Mouse (Mus musculus) liver, embryonic 16.5 days (tissue): ENCODE results near the gene Tal1. TPM values are rescaled to one million over a fixed set of nuclear protein-coding genes. Genes with fewer than 3 reads are reported as not detected.
A peak's percentile ranks its signal among the peaks of the same experiment; 100 is the strongest.

Source experiments
- ATAC-seq: fragments of 200-750 bp; cut with Nextera tagmentation; 2 replicates; pipeline ENCODE4 v1.8.0; 2017; ENCODE audit warnings: low read depth, mild to moderate bottlenecking, moderate number of reproducible peaks, moderate library complexity
- H3K27ac ChIP-seq: fragments of 300-500 bp; sonication (generic); 2 replicates; pipeline ENCODE4 v1.5.1; 2014; ENCODE audit warnings: mild to moderate bottlenecking, low read length
- H3K27me3 ChIP-seq: fragments of 300-500 bp; sonication (generic); 2 replicates; pipeline ENCODE4 v1.6.1; 2014; ENCODE audit warnings: low read depth, low read length, mixed read lengths; ENCODE audit not compliant: control insufficient read depth, insufficient read depth
- H3K36me3 ChIP-seq: fragments of 300-500 bp; sonication (generic); 2 replicates; pipeline ENCODE4 v1.6.1; 2014; ENCODE audit warnings: mild to moderate bottlenecking; ENCODE audit not compliant: control insufficient read depth, insufficient read depth
- H3K4me1 ChIP-seq: fragments of 300-500 bp; sonication (generic); 2 replicates; pipeline ENCODE4 v1.6.1; 2014; ENCODE audit warnings: low read depth, low read length, mixed read lengths; ENCODE audit not compliant: control insufficient read depth
- H3K4me2 ChIP-seq: fragments of 300-500 bp; sonication (generic); 2 replicates; pipeline ENCODE4 v1.6.1; 2014; ENCODE audit warnings: low read depth, low read length, mixed read lengths
- H3K4me3 ChIP-seq: fragments of 300-500 bp; sonication (generic); 2 replicates; pipeline ENCODE4 v1.5.1; 2014; ENCODE audit warnings: low read depth, mild to moderate bottlenecking, low read length
- H3K9ac ChIP-seq: fragments of 300-500 bp; sonication (generic); 2 replicates; pipeline ENCODE4 v1.6.1; 2014; ENCODE audit warnings: low read depth, low read length
- H3K9me3 ChIP-seq: fragments of 300-500 bp; sonication (generic); replicated peaks from 2 replicates; pipeline ENCODE4 v1.6.1; 2016; ENCODE audit warnings: low read length; ENCODE audit not compliant: control insufficient read depth
- WGBS: fragments of 180-500 bp; shearing (Covaris S2); extraction: QIAGEN DNeasy Blood & Tissue Kit; methylation state at CpG from one replicate; pipeline ENCODE4 v1.1.7; 2014; ENCODE audit not compliant: insufficient replicate concordance; 5-methylcytosine and 5-hydroxymethylcytosine counted together
- polyA plus RNA-seq: library from polyadenylated mRNA; unstranded; fragments of >200 nt; fragmentation: Nextera tagmentation; extraction: Ambion mirVana; gene quantifications from 2 replicates; pipeline ENCODE4 v1.2.1, GENCODE M21; 2015

Gene Tal1
- polyA plus RNA-seq, 1 experiment from 2014 or later = 17.8 TPM

GRCm38 (mm10) chr4:115079821-115080349, 23.7 kb downstream of the Tal1 start:
- Histone ChIP-seq H3K36me3 (no peaks in the 10 kb centered on the region), H3K27ac (no peak overlapping the region), H3K9ac (no peak overlapping the region), H3K9me3 (no peaks in the 10 kb centered on the region), H3K4me3 (no peak overlapping the region), H3K27me3 (no peaks in the 10 kb centered on the region), H3K4me1 (peaks cover 3% of the 10 kb centered on the region; the same call in 1 of the 2 replicates), H3K4me2 (no peak overlapping the region)
- no peak for ATAC-seq
- WGBS = 51% methylated on average over 5 of the region's 5 CpGs

- peaks cover 2% of the 10 kb centered on the region; the same call in 1 of the 2 replicates for H3K27me3 ChIP-seq
- no peak for ATAC-seq
- no peaks in the 10 kb centered on the region for H3K9me3 ChIP-seq
- H3K4me2 ChIP-seq = no peak overlapping the region
- no peak overlapping the region for H3K27ac ChIP-seq
- H3K36me3 ChIP-seq = no peaks in the 10 kb centered on the region
- peaks cover 14% of the 10 kb centered on the region for H3K4me1 ChIP-seq
- H3K9ac ChIP-seq = no peak overlapping the region
- H3K4me3 ChIP-seq = no peak overlapping the region
- WGBS = 77% methylated on average over 3 of the region's 3 CpGs
Measured at GRCm38 (mm10) chr4:115083031-115083430, 26.8 kb downstream of the Tal1 start.

DNA sequence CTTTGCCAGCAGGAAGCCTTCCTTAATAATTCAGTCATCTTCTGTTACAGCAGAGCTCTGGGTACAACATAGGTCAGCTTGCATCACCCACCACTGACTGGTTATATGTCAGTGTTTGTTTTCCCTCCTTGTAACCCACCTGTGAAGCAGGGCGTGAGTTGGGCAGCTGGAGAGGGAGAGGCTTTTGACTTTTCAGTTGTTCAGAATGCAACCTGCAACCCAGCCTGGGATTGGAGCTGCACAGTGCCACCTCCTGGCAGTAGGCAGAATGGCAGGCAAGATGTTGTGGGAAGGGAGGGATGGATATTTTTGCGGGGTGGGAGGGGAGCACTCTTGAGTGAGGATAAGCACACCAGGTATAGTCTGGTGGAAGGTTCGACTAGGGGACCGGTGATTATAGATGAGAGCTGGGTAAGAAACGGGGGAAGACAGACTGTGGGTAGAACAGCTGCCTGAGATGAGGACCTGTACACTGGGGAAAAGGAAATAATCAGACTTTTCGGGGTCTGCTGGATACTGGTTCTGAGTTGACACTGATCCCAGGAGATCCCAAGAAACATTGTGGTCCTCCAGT, 29.4 kb downstream of the Tal1 start:
- Histone ChIP-seq H3K36me3 (no peaks in the 10 kb centered on the region), H3K27me3 (peaks cover 2% of the 10 kb centered on the region; the same call in 1 of the 2 replicates), H3K4me2 (no peak overlapping the region), H3K4me1 (peaks cover 32% of the 10 kb centered on the region), H3K9me3 (no peaks in the 10 kb centered on the region), H3K27ac (no peak overlapping the region), H3K9ac (no peak overlapping the region), H3K4me3 (no peak overlapping the region)
- ATAC-seq = peak; percentile 30; the same call in 1 of the 2 replicates
- 11% methylated on average over 6 of the region's 6 CpGs for WGBS

GRCm38 (mm10) chr4:115086257-115086656, 30.0 kb downstream of the Tal1 start:
- Histone ChIP-seq H3K36me3 (no peaks in the 10 kb centered on the region), H3K9ac (no peak overlapping the region), H3K4me2 (no peak overlapping the region), H3K4me1 (peaks cover 39% of the 10 kb centered on the region), H3K27me3 (peaks cover 2% of the 10 kb centered on the region; the same call in 1 of the 2 replicates), H3K9me3 (no peaks in the 10 kb centered on the region), H3K27ac (no peak overlapping the region), H3K4me3 (no peak overlapping the region)
- 67% methylated on average over 4 of the region's 4 CpGs for WGBS
- ATAC-seq = no peak

DNA sequence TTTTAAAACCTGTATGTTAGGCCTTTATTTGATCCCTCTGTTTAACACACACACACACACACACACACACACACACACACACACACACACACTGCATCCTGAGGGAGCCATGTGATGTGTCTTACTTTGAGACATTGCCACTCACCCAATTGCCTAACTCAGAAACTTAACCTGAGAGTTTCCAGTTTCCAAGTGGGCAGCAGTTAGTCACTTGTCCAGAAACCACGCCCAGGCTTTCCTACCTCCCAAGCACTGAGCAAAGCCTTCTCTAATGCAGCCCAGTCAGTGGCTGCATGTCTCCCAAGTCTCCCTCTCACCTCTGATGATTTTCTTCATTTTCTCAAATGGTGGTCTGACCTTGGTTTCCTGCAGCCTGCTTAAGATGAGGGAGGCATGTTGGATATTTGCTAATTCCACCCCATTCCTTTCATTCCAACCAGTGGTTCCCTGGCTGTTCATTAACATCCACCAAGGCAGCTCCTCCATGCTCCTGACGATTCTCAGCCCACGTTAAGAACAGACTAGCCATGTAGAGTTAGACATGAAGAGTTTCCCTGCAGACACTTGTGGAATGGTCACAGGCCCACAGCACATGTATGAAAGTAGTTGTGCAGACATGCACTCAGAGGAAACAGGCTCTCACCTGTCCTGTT, 30.7 kb downstream of the Tal1 start:
- Histone ChIP-seq H3K4me2 (no peak overlapping the region), H3K27ac (0 out of 2 replicates have a peak overlapping the region, but pooled peaks have one; percentile 7), H3K36me3 (no peaks in the 10 kb centered on the region), H3K4me1 (peaks cover 41% of the 10 kb centered on the region), H3K4me3 (no peak overlapping the region), H3K9me3 (no peaks in the 10 kb centered on the region), H3K9ac (no peak overlapping the region), H3K27me3 (peaks cover 2% of the 10 kb centered on the region; the same call in 1 of the 2 replicates)
- 48% methylated on average over 3 of the region's 3 CpGs for WGBS
- ATAC-seq = no peak

DNA sequence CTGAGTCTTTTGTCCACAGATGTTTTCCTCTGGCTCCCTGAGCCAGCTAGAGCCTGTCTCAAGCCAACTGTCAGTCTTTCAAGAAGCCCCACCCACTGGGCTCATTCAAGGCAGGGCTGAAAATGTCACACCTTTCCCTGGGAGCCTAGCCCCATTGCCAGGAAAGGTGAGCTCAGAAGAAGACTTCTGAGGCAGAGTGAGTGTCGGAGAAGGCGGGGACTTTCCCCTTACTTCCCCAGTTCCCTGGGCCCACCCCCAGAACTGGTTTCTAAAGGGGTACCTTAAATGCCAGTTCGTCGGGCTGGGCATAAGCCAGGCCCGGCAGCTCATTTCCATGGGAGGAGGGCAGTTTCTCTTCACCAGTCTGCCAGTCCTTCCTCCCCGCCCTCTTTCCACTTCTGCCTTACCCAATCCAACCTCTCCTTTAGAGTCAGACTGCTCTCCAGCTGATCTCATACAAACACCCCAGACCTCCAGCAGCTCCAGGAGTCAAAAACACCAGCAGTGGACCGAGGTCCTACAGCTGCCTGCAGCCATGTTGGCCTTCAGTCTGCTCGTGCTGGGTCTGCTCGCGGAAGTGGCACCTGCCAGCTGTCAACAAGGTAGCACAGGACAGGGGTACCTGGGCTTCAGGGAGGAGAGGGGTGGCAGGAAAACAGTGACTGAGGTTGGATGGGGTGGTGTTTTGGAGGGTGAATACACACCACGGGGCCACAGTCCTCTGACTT, 32.5 kb downstream of the Tal1 start, which contains the start of gene Pdzk1ip1:
Gene Pdzk1ip1 (plus strand): TSS at position 98 of the 728 bp plus-strand sequence.
- Histone ChIP-seq H3K36me3 (no peaks in the 10 kb centered on the region), H3K4me2 (peak within 1 kb of the TSS; percentile 35), H3K9me3 (no peaks in the 10 kb centered on the region), H3K27ac (peak within 1 kb of the TSS; percentile 62), H3K9ac (peak within 1 kb of the TSS; percentile 55), H3K4me1 (peaks cover 57% of the 10 kb centered on the region), H3K4me3 (peak within 1 kb of the TSS; percentile 51), H3K27me3 (peaks cover 2% of the 10 kb centered on the region; the same call in 1 of the 2 replicates)
- ATAC-seq = peak; percentile 64
- 30% methylated on average over 11 of the region's 11 CpGs for WGBS

DNA sequence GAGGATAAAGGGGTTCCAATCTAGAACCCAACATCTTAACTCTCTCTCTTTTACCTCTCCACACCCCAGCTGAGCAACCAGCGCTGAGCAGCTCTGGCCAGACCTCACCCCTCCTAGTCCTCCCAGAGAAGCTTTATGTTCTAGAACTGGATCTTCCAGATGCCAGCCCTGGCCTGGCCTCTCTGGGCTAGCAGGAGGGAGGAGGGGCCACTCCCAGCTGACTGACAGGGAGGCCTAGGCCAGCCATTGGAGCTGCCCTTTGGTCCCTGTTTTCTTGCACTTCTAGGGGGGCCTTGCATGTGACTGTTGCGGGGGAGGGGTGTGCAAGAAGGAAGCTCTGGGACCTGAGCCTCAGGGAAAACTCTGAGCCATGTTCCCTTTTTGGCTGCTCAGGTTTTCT, 34.4 kb downstream of the Tal1 start:
- Histone ChIP-seq H3K27me3 (peaks cover 2% of the 10 kb centered on the region; the same call in 1 of the 2 replicates), H3K9me3 (no peaks in the 10 kb centered on the region), H3K9ac (no peak overlapping the region), H3K27ac (peak overlapping the region; percentile 5; the same call in 1 of the 2 replicates), H3K4me3 (peak overlapping the region; percentile 51), H3K4me1 (peaks cover 69% of the 10 kb centered on the region), H3K4me2 (peak overlapping the region; percentile 19), H3K36me3 (no peaks in the 10 kb centered on the region)
- WGBS = 50% methylated on average over 2 of the region's 2 CpGs
- ATAC-seq = no peak

- Histone ChIP-seq H3K27ac (peak overlapping the region; percentile 96), H3K27me3 (peaks cover 2% of the 10 kb centered on the region; the same call in 1 of the 2 replicates), H3K9ac (no peak overlapping the region), H3K9me3 (no peaks in the 10 kb centered on the region), H3K4me2 (no peak overlapping the region), H3K4me1 (peaks cover 74% of the 10 kb centered on the region), H3K36me3 (no peaks in the 10 kb centered on the region), H3K4me3 (no peak overlapping the region)
- ATAC-seq = no peak
- 71% methylated on average over 3 of the region's 3 CpGs for WGBS
Measured at GRCm38 (mm10) chr4:115091806-115092205, 35.6 kb downstream of the Tal1 start.
